Mouse (Mus musculus) limb, embryonic 11.5 days (tissue): Measurements from ENCODE around the gene Lpp. TPM values are rescaled to one million over a fixed set of nuclear protein-coding genes. Genes with fewer than 3 reads are reported as not detected.

Experiments
- ATAC-seq: fragments of 200-750 bp; cut with Nextera tagmentation; 2 replicates; pipeline ENCODE4 v1.8.0; 2017; ENCODE audit warnings: low read depth; ENCODE audit not compliant: insufficient number of reproducible peaks, low FRiP score, low TSS enrichment
- DNase-seq: peaks from one replicate; pipeline ENCODE4 v3.0.0-alpha.2; 2015; ENCODE audit warnings: low spot score
- H3K27ac ChIP-seq: fragments of 300-500 bp; sonication (generic); replicated peaks from 2 replicates; pipeline ENCODE4 v1.5.1; 2014; ENCODE audit warnings: low read depth, mild to moderate bottlenecking, low read length
- H3K27me3 ChIP-seq: fragments of 300-500 bp; sonication (generic); 2 replicates; pipeline ENCODE4 v1.6.1; 2014; ENCODE audit warnings: mild to moderate bottlenecking, low read length, mixed read lengths; ENCODE audit not compliant: control insufficient read depth, insufficient read depth
- H3K36me3 ChIP-seq: fragments of 300-500 bp; sonication (generic); 2 replicates; pipeline ENCODE4 v1.6.1; 2014; ENCODE audit warnings: mild to moderate bottlenecking, low read length, moderate library complexity, mixed read lengths; ENCODE audit not compliant: control insufficient read depth, insufficient read depth
- H3K4me1 ChIP-seq: fragments of 300-500 bp; sonication (generic); 2 replicates; pipeline ENCODE4 v1.6.1; 2014; ENCODE audit warnings: low read length, mixed read lengths; ENCODE audit not compliant: control insufficient read depth, insufficient read depth
- H3K4me2 ChIP-seq: fragments of 300-500 bp; sonication (generic); 2 replicates; pipeline ENCODE4 v1.6.1; 2014; ENCODE audit warnings: low read depth, mild to moderate bottlenecking, moderate library complexity; ENCODE audit not compliant: severe bottlenecking
- H3K4me3 ChIP-seq: fragments of 300-500 bp; sonication (generic); 2 replicates; pipeline ENCODE4 v1.5.1; 2014; ENCODE audit warnings: low read depth, low read length
- H3K9ac ChIP-seq: fragments of 300-500 bp; sonication (generic); 2 replicates; pipeline ENCODE4 v1.6.1; 2014; ENCODE audit warnings: mild to moderate bottlenecking, low read length
- H3K9me3 ChIP-seq: fragments of 300-500 bp; sonication (generic); 2 replicates; pipeline ENCODE4 v1.6.1; 2016; ENCODE audit warnings: low read length; ENCODE audit not compliant: control insufficient read depth
- WGBS: fragments of 180-500 bp; shearing (Covaris S2); extraction: QIAGEN DNeasy Blood & Tissue Kit; methylation state at CpG from one replicate; pipeline ENCODE4 v1.1.7; 2014; 5-methylcytosine and 5-hydroxymethylcytosine counted together
- polyA plus RNA-seq: library from polyadenylated mRNA; unstranded; fragments of >200 nt; fragmentation: Nextera tagmentation; extraction: Ambion mirVana; gene quantifications from 2 replicates; pipeline ENCODE4 v1.2.1, GENCODE M21; 2014

Lpp gene
- polyA plus RNA-seq, 1 experiment from 2014 or later = 38.2 TPM

- H3K27ac ChIP-seq = no peak overlapping the region
- ATAC-seq (no peak), DNase-seq (no peak)
- no peaks in the 10 kb centered on the region for H3K9me3 ChIP-seq
- no peaks in the 10 kb centered on the region for H3K36me3 ChIP-seq
- H3K9ac ChIP-seq = no peak overlapping the region
- H3K4me2 ChIP-seq = no peak overlapping the region
- no peak overlapping the region for H3K4me3 ChIP-seq
- H3K27me3 ChIP-seq = no peaks in the 10 kb centered on the region
- 82% methylated on average over 6 of the region's 6 CpGs for WGBS
- H3K4me1 ChIP-seq = no peaks in the 10 kb centered on the region
These were observed 252.7 kb downstream of the Lpp start for GRCm38 (mm10) chr16:24645906-24646603.

- Histone ChIP-seq H3K36me3 (no peaks in the 10 kb centered on the region), H3K4me1 (no peaks in the 10 kb centered on the region), H3K27me3 (no peaks in the 10 kb centered on the region), H3K4me3 (no peak overlapping the region), H3K4me2 (no peak overlapping the region), H3K9me3 (no peaks in the 10 kb centered on the region), H3K27ac (no peak overlapping the region), H3K9ac (no peak overlapping the region)
- ATAC-seq = no peak
- no peak for DNase-seq
- 75% methylated on average over 8 of the region's 8 CpGs for WGBS
These were observed 258.6 kb downstream of the Lpp start for GRCm38 (mm10) chr16:24651655-24652654.

- DNase-seq (no peak), ATAC-seq (no peak)
- Histone ChIP-seq H3K4me3 (no peak overlapping the region), H3K4me2 (no peak overlapping the region), H3K9ac (no peak overlapping the region), H3K36me3 (no peaks in the 10 kb centered on the region), H3K27me3 (no peaks in the 10 kb centered on the region), H3K27ac (no peak overlapping the region), H3K9me3 (no peaks in the 10 kb centered on the region), H3K4me1 (no peaks in the 10 kb centered on the region)
- whole genome bisulfite sequencing = 84% methylated on average over 5 of the region's 5 CpGs
These were observed 259.7 kb downstream of the Lpp start for GRCm38 (mm10) chr16:24653041-24653440.

- H3K27me3 ChIP-seq = no peaks in the 10 kb centered on the region
- H3K27ac ChIP-seq = no peak overlapping the region
- ATAC-seq (no peak), DNase-seq (no peak)
- H3K36me3 ChIP-seq = no peaks in the 10 kb centered on the region
- H3K9ac ChIP-seq = no peak overlapping the region
- H3K4me1 ChIP-seq = no peaks in the 10 kb centered on the region
- no peaks in the 10 kb centered on the region for H3K9me3 ChIP-seq
- H3K4me3 ChIP-seq = no peak overlapping the region
- H3K4me2 ChIP-seq = no peak overlapping the region
- 70% methylated on average over 3 of the region's 3 CpGs for WGBS
These were observed 261.8 kb downstream of the Lpp start for GRCm38 (mm10) chr16:24655116-24655515.

GRCm38 (mm10) chr16:24656026-24656425 is 262.7 kb downstream of the Lpp start:
- H3K9ac ChIP-seq = no peak overlapping the region
- no peak overlapping the region for H3K27ac ChIP-seq
- no peaks in the 10 kb centered on the region for H3K27me3 ChIP-seq
- no peak overlapping the region for H3K4me3 ChIP-seq
- no peak for ATAC-seq
- H3K4me1 ChIP-seq = no peaks in the 10 kb centered on the region
- H3K36me3 ChIP-seq = no peaks in the 10 kb centered on the region
- H3K4me2 ChIP-seq = no peak overlapping the region
- DNase-seq = no peak
- WGBS = 95% methylated on average over 8 of the region's 8 CpGs
- no peaks in the 10 kb centered on the region for H3K9me3 ChIP-seq

- H3K4me1 ChIP-seq = no peaks in the 10 kb centered on the region
- H3K36me3 ChIP-seq = no peaks in the 10 kb centered on the region
- no peak overlapping the region for H3K27ac ChIP-seq
- H3K27me3 ChIP-seq = no peaks in the 10 kb centered on the region
- H3K4me2 ChIP-seq = no peak overlapping the region
- DNase-seq = no peak
- no peaks in the 10 kb centered on the region for H3K9me3 ChIP-seq
- ATAC-seq = no peak
- no peak overlapping the region for H3K4me3 ChIP-seq
- H3K9ac ChIP-seq = no peak overlapping the region
- 92% methylated on average over 5 of the region's 5 CpGs for WGBS
These were observed 263.4 kb downstream of the Lpp start for GRCm38 (mm10) chr16:24656752-24657151.

- no peak overlapping the region for H3K9ac ChIP-seq
- ATAC-seq (no peak), DNase-seq (no peak)
- H3K27ac ChIP-seq = no peak overlapping the region
- no peaks in the 10 kb centered on the region for H3K36me3 ChIP-seq
- no peaks in the 10 kb centered on the region for H3K27me3 ChIP-seq
- H3K4me2 ChIP-seq = no peak overlapping the region
- H3K4me1 ChIP-seq = no peaks in the 10 kb centered on the region
- H3K9me3 ChIP-seq = no peaks in the 10 kb centered on the region
- WGBS = 89% methylated on average over 2 of the region's 2 CpGs
- H3K4me3 ChIP-seq = no peak overlapping the region
These were observed 265.7 kb downstream of the Lpp start for GRCm38 (mm10) chr16:24659049-24659448.

GRCm38 (mm10) chr16:24664131-24664530 is 270.8 kb downstream of the Lpp start:
- Histone ChIP-seq H3K4me2 (no peak overlapping the region), H3K9ac (no peak overlapping the region), H3K27me3 (no peaks in the 10 kb centered on the region), H3K36me3 (no peaks in the 10 kb centered on the region), H3K4me3 (no peak overlapping the region), H3K9me3 (no peaks in the 10 kb centered on the region), H3K27ac (no peak overlapping the region), H3K4me1 (no peaks in the 10 kb centered on the region)
- no peak for DNase-seq
- no peak for ATAC-seq
